Mouse (Mus musculus) bone marrow macrophage, adult 2 months (primary cell): Measurements from ENCODE around the gene Dhx16.

Source experiments
- CTCF ChIP-seq: IDR thresholded peaks from 2 replicates; pipeline ENCODE4 v1.5.1; 2012; ENCODE audit warnings: low read depth, mild to moderate bottlenecking, low read length, moderate library complexity
- POLR2A ChIP-seq: IDR thresholded peaks from 2 replicates; pipeline ENCODE4 v1.6.1; 2012; ENCODE audit warnings: mild to moderate bottlenecking, low read depth, low read length, borderline replicate concordance

GRCm38 (mm10) chr17:35859371-35859770 lies 20.2 kb upstream of the Dhx16 start:
- TF ChIP-seq CTCF, result no peak
- TF ChIP-seq POLR2A, result no peak
